Mouse (Mus musculus): ENCODE data around the gene Ppp1ca. TPM values are rescaled to one million over a fixed set of nuclear protein-coding genes. Genes with fewer than 3 reads are reported as not detected.

Ppp1ca gene
- polyA plus RNA-seq, 1 experiment: 819 TPM

DNA sequence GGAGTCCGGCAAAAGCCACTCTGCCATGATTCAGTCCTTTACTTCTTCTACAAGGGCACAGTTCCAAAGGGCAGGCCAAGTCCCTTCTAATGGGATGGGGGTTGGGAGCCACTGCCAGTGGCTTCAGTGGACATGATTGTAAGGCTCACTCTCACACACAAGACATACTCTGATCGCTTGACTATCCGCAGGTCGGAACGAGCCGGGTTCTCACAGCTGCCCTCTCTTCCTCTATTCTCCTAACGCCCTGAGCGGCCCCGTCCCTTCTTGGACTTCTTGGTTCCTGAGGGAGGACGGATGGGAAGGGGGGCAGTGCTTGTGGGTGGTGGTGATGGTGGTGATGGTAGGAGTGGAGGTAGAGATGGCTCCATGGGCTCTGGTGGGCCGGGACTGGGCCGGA, 35.1 kb upstream of the Ppp1ca start:
- no peak overlapping the region for H3ac ChIP-seq (ENCODE audit: control insufficient read depth, insufficient read length, low read depth)
- H3K4me3 ChIP-seq (ENCODE audit: insufficient read depth, poor library complexity, severe bottlenecking): no peak overlapping the region
- H3K36me3 ChIP-seq (ENCODE audit: control insufficient read depth, insufficient read depth): peaks cover 37% of the 10 kb centered on the region
- no peaks in the 10 kb centered on the region for H3K27me3 ChIP-seq (ENCODE audit: control insufficient read depth, insufficient read depth, insufficient read length)
- peaks cover 3% of the 10 kb centered on the region for H3K79me3 ChIP-seq (ENCODE audit: low read depth)
- TF ChIP-seq CEBPB (IDR thresholded peaks at IDR 0.05; ENCODE audit: low read depth): no peak
- no peak for TF ChIP-seq CTCF (IDR thresholded peaks at IDR 0.05; ENCODE audit: control insufficient read depth, insufficient read depth, insufficient read length)
- TF ChIP-seq MYOD1 (IDR thresholded peaks at IDR 0.05; ENCODE audit: control insufficient read depth, insufficient read length, low read depth): no peak
- no peak for TF ChIP-seq MAX (IDR thresholded peaks at IDR 0.05)
- no peak for TF ChIP-seq FOSL1 (IDR thresholded peaks at IDR 0.05; ENCODE audit: insufficient read depth, low read length, poor library complexity, severe bottlenecking)
- no peak for TF ChIP-seq USF1 (IDR thresholded peaks at IDR 0.05; ENCODE audit: low read depth)
- no peak for TF ChIP-seq MYOG (IDR thresholded peaks at IDR 0.05; ENCODE audit: control insufficient read depth, extremely low read depth, insufficient read length)
- peaks cover 4% of the 10 kb centered on the region for H3K79me2 ChIP-seq (ENCODE audit: control insufficient read depth, insufficient read depth)

DNA sequence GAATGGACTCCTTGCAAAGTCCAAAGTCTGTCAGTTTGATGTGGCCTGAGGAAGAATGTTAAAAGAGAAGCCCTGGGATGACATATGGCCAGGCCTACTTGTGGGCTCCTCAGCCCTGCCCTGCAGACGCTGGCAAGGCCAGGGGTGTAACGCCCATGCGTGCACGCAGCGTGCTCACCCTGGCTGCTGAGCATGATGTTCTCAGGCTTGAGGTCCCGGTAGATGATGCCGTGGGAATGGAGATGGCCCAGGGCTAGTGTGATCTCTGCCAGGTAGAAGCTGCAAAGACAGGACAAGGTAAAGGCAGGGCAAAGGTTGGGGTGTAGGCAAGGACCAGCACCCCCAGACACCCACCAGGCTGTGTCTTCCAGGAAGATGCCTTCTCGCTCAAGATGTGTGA, 32.8 kb upstream of the Ppp1ca start:
- Histone ChIP-seq H3K79me2 (ENCODE audit: control insufficient read depth, insufficient read depth) (peaks cover 16% of the 10 kb centered on the region), H3ac (ENCODE audit: control insufficient read depth, insufficient read length, low read depth) (no peak overlapping the region), H3K4me3 (ENCODE audit: insufficient read depth, poor library complexity, severe bottlenecking) (no peak overlapping the region), H3K27me3 (ENCODE audit: control insufficient read depth, insufficient read depth, insufficient read length) (no peaks in the 10 kb centered on the region), H3K36me3 (ENCODE audit: control insufficient read depth, insufficient read depth) (peaks cover 28% of the 10 kb centered on the region), H3K79me3 (ENCODE audit: low read depth) (peaks cover 8% of the 10 kb centered on the region)
- no peak for TF ChIP-seq CTCF (IDR thresholded peaks at IDR 0.05; ENCODE audit: control insufficient read depth, insufficient read depth, insufficient read length)
- TF ChIP-seq MAX (IDR thresholded peaks at IDR 0.05): no peak
- TF ChIP-seq FOSL1 (IDR thresholded peaks at IDR 0.05; ENCODE audit: insufficient read depth, low read length, poor library complexity, severe bottlenecking): no peak
- no peak for TF ChIP-seq MYOD1 (IDR thresholded peaks at IDR 0.05; ENCODE audit: control insufficient read depth, insufficient read length, low read depth)
- no peak for TF ChIP-seq MYOG (IDR thresholded peaks at IDR 0.05; ENCODE audit: control insufficient read depth, extremely low read depth, insufficient read length)
- no peak for TF ChIP-seq USF1 (IDR thresholded peaks at IDR 0.05; ENCODE audit: low read depth)
- TF ChIP-seq CEBPB (IDR thresholded peaks at IDR 0.05; ENCODE audit: low read depth): no peak

DNA sequence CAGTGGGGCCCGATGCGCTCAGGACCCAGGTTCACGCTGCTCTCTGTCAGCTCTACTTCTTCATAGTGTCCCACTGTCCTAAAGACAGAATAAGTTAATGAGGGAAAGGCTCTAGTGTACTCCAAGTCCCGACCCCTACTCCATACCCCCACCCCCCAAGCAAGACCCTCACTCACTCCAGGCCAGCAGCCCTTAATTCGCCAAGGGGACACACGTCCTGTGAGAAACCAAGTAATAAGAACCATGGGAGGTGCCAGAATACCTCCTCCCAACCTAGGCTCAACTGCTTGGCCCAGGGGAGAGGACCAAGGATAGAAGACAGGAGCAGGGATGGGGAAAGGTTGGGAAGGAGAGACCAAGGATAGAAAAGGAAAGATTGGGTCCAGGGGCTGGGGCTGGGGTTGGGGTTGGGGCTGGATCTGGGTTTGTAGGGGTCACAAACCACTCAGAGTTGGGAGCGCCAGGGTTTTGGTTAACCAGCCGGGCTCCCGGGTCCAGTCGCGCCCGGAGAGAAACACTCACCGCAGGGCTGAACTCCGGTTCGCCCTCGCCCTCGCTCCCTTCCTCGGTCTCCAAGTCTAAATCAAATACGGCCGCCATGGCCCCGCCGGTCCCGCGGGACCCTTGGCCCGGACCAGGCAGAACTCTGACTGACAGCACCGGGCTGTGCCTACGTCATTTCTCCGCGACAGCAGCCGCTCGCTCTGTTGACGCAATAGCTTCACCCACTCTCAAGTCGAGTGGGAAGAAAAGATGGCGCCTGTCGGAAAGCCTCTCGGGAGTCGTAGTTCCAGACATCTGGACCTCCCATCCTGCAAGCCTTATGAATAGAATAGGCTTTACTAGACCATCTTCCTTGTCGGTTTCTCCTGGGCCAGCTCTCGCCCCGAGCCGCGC, 29.0 kb upstream of the Ppp1ca start, which contains the start of gene Rps6kb2:
Gene Rps6kb2 (minus strand): TSS at position 709 of the 897 bp plus-strand sequence.
- TF ChIP-seq MYOG (IDR thresholded peaks at IDR 0.05; ENCODE audit: control insufficient read depth, extremely low read depth, insufficient read length) (no peak), CEBPB (IDR thresholded peaks at IDR 0.05; ENCODE audit: low read depth) (peak; percentile 84), MYOD1 (IDR thresholded peaks at IDR 0.05; ENCODE audit: control insufficient read depth, insufficient read length, low read depth) (peak; percentile 64)
- H3K79me3 ChIP-seq (ENCODE audit: low read depth): peaks cover 8% of the 10 kb centered on the region
- H3K79me2 ChIP-seq (ENCODE audit: control insufficient read depth, insufficient read depth): peaks cover 16% of the 10 kb centered on the region
- no peaks in the 10 kb centered on the region for H3K27me3 ChIP-seq (ENCODE audit: control insufficient read depth, insufficient read depth, insufficient read length)
- peak within 1 kb of the TSS; percentile 86 for H3ac ChIP-seq (ENCODE audit: control insufficient read depth, insufficient read length, low read depth)
- H3K36me3 ChIP-seq (ENCODE audit: control insufficient read depth, insufficient read depth): peaks cover 21% of the 10 kb centered on the region
- H3K4me3 ChIP-seq (ENCODE audit: insufficient read depth, poor library complexity, severe bottlenecking): peak within 1 kb of the TSS; percentile 72

DNA sequence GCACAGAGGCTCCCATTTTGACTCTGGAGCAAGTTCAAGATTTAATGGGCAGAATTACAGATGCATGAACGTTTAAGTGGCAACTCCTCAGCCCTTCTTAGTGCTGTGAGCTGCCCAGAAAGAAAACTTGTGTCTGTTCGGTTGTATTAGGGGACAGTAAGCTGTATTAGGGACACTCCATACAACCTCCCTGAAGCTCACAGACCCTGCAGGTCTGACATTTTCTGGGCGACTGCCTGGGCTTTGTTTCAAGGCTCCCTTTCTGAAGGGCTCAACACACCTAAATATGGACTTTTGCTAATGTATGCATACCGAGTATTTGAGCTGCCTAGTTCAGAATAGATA, 28.4 kb upstream of the Ppp1ca start:
- Histone ChIP-seq H3K79me3 (ENCODE audit: low read depth) (peaks cover 8% of the 10 kb centered on the region), H3ac (ENCODE audit: control insufficient read depth, insufficient read length, low read depth) (peak overlapping the region; percentile 2), H3K79me2 (ENCODE audit: control insufficient read depth, insufficient read depth) (peaks cover 16% of the 10 kb centered on the region), H3K4me3 (ENCODE audit: insufficient read depth, poor library complexity, severe bottlenecking) (peak overlapping the region; percentile 72), H3K27me3 (ENCODE audit: control insufficient read depth, insufficient read depth, insufficient read length) (no peaks in the 10 kb centered on the region), H3K36me3 (ENCODE audit: control insufficient read depth, insufficient read depth) (peaks cover 21% of the 10 kb centered on the region)
- TF ChIP-seq CEBPB (IDR thresholded peaks at IDR 0.05; ENCODE audit: low read depth): no peak
- no peak for TF ChIP-seq MYOD1 (IDR thresholded peaks at IDR 0.05; ENCODE audit: control insufficient read depth, insufficient read length, low read depth)
- no peak for TF ChIP-seq MYOG (IDR thresholded peaks at IDR 0.05; ENCODE audit: control insufficient read depth, extremely low read depth, insufficient read length)
- TF ChIP-seq MAX (IDR thresholded peaks at IDR 0.05): no peak
- no peak for TF ChIP-seq CTCF (IDR thresholded peaks at IDR 0.05; ENCODE audit: control insufficient read depth, insufficient read depth, insufficient read length)
- no peak for TF ChIP-seq FOSL1 (IDR thresholded peaks at IDR 0.05; ENCODE audit: insufficient read depth, low read length, poor library complexity, severe bottlenecking)
- TF ChIP-seq USF1 (IDR thresholded peaks at IDR 0.05; ENCODE audit: low read depth): no peak

DNA sequence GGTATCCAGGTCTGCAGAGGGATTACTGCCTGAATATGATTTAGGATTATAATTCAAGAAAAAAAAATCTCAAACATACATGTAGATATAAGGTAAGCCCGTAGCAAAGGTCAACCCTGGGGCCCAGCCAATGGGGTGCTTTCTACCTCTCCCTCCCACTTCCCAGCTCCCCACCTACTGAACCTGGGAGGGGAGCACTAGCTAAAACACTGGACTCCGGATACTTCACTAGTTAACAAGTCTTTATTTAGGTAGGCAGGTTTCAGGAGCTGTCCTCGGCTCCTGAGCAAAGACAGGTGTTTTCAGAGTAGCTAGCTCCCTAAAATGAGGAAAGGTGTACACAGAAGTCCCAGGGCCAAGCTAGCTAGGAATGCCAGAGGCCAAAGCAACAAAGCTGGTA, 27.8 kb upstream of the Ppp1ca start:
- TF ChIP-seq MYOD1 (IDR thresholded peaks at IDR 0.05; ENCODE audit: control insufficient read depth, insufficient read length, low read depth) (no peak), FOSL1 (IDR thresholded peaks at IDR 0.05; ENCODE audit: insufficient read depth, low read length, poor library complexity, severe bottlenecking) (no peak), CEBPB (IDR thresholded peaks at IDR 0.05; ENCODE audit: low read depth) (no peak), CTCF (IDR thresholded peaks at IDR 0.05; ENCODE audit: control insufficient read depth, insufficient read depth, insufficient read length) (no peak), MYOG (IDR thresholded peaks at IDR 0.05; ENCODE audit: control insufficient read depth, extremely low read depth, insufficient read length) (no peak), USF1 (IDR thresholded peaks at IDR 0.05; ENCODE audit: low read depth) (no peak), MAX (IDR thresholded peaks at IDR 0.05) (no peak)
- Histone ChIP-seq H3K27me3 (ENCODE audit: control insufficient read depth, insufficient read depth, insufficient read length) (no peaks in the 10 kb centered on the region), H3ac (ENCODE audit: control insufficient read depth, insufficient read length, low read depth) (no peak overlapping the region), H3K79me2 (ENCODE audit: control insufficient read depth, insufficient read depth) (peaks cover 16% of the 10 kb centered on the region), H3K4me3 (ENCODE audit: insufficient read depth, poor library complexity, severe bottlenecking) (no peak overlapping the region), H3K36me3 (ENCODE audit: control insufficient read depth, insufficient read depth) (peaks cover 21% of the 10 kb centered on the region), H3K79me3 (ENCODE audit: low read depth) (peaks cover 8% of the 10 kb centered on the region)
